Mouse (Mus musculus) neural tube, embryonic 11.5 days (tissue): Measurements from ENCODE around the gene Kcnd2. TPM values are rescaled to one million over a fixed set of nuclear protein-coding genes. Genes with fewer than 3 reads are reported as not detected.

Experiments
- ATAC-seq: fragments of 200-750 bp; cut with Nextera tagmentation; 2 replicates; pipeline ENCODE4 v1.8.0; 2017; ENCODE audit warnings: moderate number of reproducible peaks, mild to moderate bottlenecking, moderate TSS enrichment, moderate library complexity; ENCODE audit not compliant: insufficient read depth, low FRiP score, low TSS enrichment
- DNase-seq: peaks from one replicate; pipeline ENCODE4 v3.0.0-alpha.2; 2015; ENCODE audit warnings: low spot score
- H3K27ac ChIP-seq: fragments of 300-500 bp; sonication (generic); 2 replicates; pipeline ENCODE4 v1.5.1; 2014; ENCODE audit warnings: low read depth, mild to moderate bottlenecking, low read length
- H3K27me3 ChIP-seq: fragments of 300-500 bp; sonication (generic); 2 replicates; pipeline ENCODE4 v1.6.1; 2014; ENCODE audit warnings: mild to moderate bottlenecking, low read length, mixed read lengths; ENCODE audit not compliant: control insufficient read depth, insufficient read depth
- H3K36me3 ChIP-seq: fragments of 300-500 bp; sonication (generic); 2 replicates; pipeline ENCODE4 v1.6.1; 2014; ENCODE audit warnings: mild to moderate bottlenecking, low read length, moderate library complexity, mixed read lengths; ENCODE audit not compliant: control insufficient read depth, insufficient read depth
- H3K4me1 ChIP-seq: fragments of 300-500 bp; sonication (generic); 2 replicates; pipeline ENCODE4 v1.6.1; 2014; ENCODE audit warnings: low read length, mixed read lengths; ENCODE audit not compliant: control insufficient read depth, insufficient read depth
- H3K4me2 ChIP-seq: fragments of 300-500 bp; sonication (generic); 2 replicates; pipeline ENCODE4 v1.6.1; 2014; ENCODE audit warnings: low read depth, mild to moderate bottlenecking, moderate library complexity
- H3K4me3 ChIP-seq: fragments of 300-500 bp; sonication (generic); 2 replicates; pipeline ENCODE4 v1.5.1; 2014; ENCODE audit warnings: low read depth, low read length
- H3K9ac ChIP-seq: fragments of 300-500 bp; sonication (generic); 2 replicates; pipeline ENCODE4 v1.6.1; 2014; ENCODE audit warnings: mild to moderate bottlenecking, low read length
- H3K9me3 ChIP-seq: fragments of 300-500 bp; sonication (generic); 2 replicates; pipeline ENCODE4 v1.6.1; 2016; ENCODE audit warnings: low read length; ENCODE audit not compliant: control insufficient read depth
- WGBS: fragments of 180-500 bp; shearing (Covaris S2); extraction: QIAGEN DNeasy Blood & Tissue Kit; methylation state at CpG from one replicate; pipeline ENCODE4 v1.1.7; 2014; 5-methylcytosine and 5-hydroxymethylcytosine counted together
- polyA plus RNA-seq: library from polyadenylated mRNA; unstranded; fragments of >200 nt; fragmentation: Nextera tagmentation; extraction: Ambion mirVana; gene quantifications from 2 replicates; pipeline ENCODE4 v1.2.1, GENCODE M21; 2014

Kcnd2 gene
- 2.0 and 2.2 TPM in 2 replicates for polyA plus RNA-seq

DNA sequence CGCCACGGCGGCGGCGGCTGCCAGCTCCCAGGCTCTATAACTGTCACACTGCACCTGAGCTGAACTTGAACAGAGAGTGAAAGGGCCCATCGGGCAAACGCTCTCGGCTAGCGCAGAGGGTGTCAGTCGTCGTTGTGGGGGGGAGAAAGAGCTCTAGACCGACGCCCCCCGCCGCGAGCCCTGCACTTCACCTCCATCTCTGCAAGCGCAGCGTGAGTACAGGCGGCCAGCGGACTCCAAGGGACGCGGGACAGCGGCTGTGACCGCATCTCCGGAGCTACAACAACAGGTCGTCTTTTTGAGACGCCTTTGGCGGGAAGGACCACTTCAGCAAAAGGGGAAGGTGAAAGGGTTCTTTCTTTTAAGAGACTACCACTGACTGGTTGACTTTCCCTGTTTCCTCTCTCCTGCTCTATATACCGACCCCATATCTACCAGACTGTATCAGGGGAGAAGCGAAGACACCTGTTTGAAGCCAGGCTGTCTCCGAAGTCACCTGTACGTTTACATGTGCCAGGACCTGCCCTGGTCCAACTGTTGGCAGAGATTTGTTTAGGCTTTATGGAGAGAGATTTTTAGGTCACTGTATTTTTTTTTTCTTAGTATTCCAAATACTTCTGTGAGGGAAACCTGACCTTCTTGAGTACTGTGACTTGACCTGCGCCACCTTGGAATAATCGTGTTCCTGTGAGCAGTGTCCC is at the start of gene Kcnd2:
Kcnd2 (plus strand) TSS at position 13 of the 701 bp plus-strand sequence.
- Histone ChIP-seq H3K9ac (peak within 1 kb of the TSS; percentile 72), H3K9me3 (no peaks in the 10 kb centered on the region), H3K36me3 (no peaks in the 10 kb centered on the region), H3K27ac (no peak within 1 kb of the TSS), H3K4me3 (peak within 1 kb of the TSS; percentile 75), H3K4me2 (peak within 1 kb of the TSS; percentile 94), H3K4me1 (no peaks in the 10 kb centered on the region), H3K27me3 (peaks cover 5% of the 10 kb centered on the region; the same call in 1 of the 2 replicates)
- DNase-seq (peak; percentile 49), ATAC-seq (peak; percentile 7)
- 10% methylated on average over 34 of the region's 34 CpGs for WGBS

DNA sequence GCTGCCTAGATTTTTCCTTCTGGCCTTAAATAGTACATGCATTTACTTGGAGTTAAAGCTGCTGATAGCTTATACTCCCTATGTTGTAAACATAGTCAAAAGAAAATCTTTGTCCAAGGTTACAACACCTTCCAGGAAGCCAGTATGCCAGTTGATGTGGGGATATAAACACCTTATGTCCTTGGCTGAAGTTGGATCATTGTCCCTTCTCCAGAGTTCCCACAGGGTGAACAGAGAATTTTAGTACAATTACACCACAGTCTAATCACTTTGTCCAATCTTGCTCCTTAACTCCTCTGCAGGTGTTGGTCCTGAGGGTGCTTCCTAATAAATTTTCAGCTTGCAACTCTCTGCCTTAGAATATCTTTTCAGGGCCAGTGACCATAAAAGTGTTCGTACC is 48.7 kb upstream of the Kcnd2 start:
- H3K4me2 ChIP-seq = no peak overlapping the region
- no peak overlapping the region for H3K4me3 ChIP-seq
- H3K27me3 ChIP-seq = no peaks in the 10 kb centered on the region
- ATAC-seq (no peak), DNase-seq (no peak)
- H3K9ac ChIP-seq = no peak overlapping the region
- H3K4me1 ChIP-seq = no peaks in the 10 kb centered on the region
- 83% methylated on average over 1 of the region's 1 CpGs for whole genome bisulfite sequencing
- no peaks in the 10 kb centered on the region for H3K36me3 ChIP-seq
- H3K27ac ChIP-seq = no peak overlapping the region
- H3K9me3 ChIP-seq = no peaks in the 10 kb centered on the region

DNA sequence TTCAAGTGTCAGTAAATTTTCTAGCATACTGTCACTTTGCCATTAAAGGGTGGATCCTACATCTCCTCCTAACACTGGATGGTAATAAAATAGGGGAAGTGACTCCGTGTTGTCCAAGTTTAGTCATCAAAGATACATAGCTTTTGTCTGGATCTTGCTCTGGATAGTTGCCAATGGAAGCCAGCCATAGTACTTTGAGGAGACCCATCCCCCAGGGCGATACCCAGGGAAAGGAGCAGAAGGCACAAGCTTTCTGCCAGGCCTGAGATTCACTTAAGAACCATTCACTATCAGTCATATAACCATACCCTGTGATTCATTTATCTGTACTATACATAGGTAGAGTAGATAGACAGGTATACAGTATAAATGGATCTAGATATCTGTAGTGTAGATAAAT is 20.0 kb upstream of the Kcnd2 start:
- Histone ChIP-seq H3K27ac (no peak overlapping the region), H3K4me2 (no peak overlapping the region), H3K36me3 (no peaks in the 10 kb centered on the region), H3K9ac (no peak overlapping the region), H3K4me1 (no peaks in the 10 kb centered on the region), H3K27me3 (no peaks in the 10 kb centered on the region), H3K9me3 (no peaks in the 10 kb centered on the region), H3K4me3 (no peak overlapping the region)
- WGBS = 68% methylated on average over 2 of the region's 2 CpGs
- DNase-seq (no peak), ATAC-seq (no peak)

DNA sequence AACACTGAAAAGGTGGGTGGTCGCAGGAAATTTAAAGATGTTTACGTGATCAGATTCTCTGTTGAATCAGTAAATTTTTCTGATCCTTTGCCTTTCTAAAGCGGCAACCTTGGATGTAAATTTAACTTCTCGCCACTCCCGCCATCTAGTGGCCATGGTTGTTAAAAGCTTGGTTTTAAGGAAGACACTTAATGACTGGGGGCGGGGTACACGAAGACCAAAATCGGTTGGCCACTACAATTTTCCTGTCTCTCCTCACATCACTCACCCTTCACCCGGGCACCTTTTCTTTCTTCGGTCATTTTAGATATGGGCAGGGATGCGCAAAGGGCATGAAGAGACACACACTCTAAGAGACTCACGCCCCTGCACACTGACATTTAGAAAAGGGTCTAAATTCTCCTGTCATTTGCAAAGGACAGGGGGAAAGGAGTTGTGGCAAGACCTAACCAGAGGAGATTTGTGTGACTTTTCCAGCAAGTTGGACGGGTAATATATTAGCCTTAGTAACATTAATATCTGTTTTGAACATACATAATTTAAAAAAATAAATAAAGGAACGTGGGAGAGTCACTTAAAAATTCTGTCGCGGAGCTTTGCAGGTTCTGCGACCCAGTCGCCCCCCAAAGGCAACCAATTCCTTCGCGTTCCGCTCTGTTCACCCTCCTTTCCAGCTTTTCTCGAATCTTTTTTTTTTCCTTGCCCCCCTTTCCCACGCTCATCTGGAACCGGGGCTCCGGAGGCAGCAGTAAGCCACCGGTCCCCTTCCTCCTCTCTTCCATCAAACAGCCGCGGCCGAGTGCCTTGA is 1.2 kb upstream of the Kcnd2 start:
- no peaks in the 10 kb centered on the region for H3K9me3 ChIP-seq
- peak overlapping the region; percentile 94 for H3K4me2 ChIP-seq
- H3K27ac ChIP-seq = no peak overlapping the region
- H3K36me3 ChIP-seq = no peaks in the 10 kb centered on the region
- H3K4me1 ChIP-seq = no peaks in the 10 kb centered on the region
- peak overlapping the region; percentile 72 for H3K9ac ChIP-seq
- peaks cover 5% of the 10 kb centered on the region; the same call in 1 of the 2 replicates for H3K27me3 ChIP-seq
- 2% methylated on average over 29 of the region's 29 CpGs for WGBS
- peak; percentile 86 for DNase-seq
- peak overlapping the region; percentile 75 for H3K4me3 ChIP-seq
- peak; percentile 36 for ATAC-seq

DNA sequence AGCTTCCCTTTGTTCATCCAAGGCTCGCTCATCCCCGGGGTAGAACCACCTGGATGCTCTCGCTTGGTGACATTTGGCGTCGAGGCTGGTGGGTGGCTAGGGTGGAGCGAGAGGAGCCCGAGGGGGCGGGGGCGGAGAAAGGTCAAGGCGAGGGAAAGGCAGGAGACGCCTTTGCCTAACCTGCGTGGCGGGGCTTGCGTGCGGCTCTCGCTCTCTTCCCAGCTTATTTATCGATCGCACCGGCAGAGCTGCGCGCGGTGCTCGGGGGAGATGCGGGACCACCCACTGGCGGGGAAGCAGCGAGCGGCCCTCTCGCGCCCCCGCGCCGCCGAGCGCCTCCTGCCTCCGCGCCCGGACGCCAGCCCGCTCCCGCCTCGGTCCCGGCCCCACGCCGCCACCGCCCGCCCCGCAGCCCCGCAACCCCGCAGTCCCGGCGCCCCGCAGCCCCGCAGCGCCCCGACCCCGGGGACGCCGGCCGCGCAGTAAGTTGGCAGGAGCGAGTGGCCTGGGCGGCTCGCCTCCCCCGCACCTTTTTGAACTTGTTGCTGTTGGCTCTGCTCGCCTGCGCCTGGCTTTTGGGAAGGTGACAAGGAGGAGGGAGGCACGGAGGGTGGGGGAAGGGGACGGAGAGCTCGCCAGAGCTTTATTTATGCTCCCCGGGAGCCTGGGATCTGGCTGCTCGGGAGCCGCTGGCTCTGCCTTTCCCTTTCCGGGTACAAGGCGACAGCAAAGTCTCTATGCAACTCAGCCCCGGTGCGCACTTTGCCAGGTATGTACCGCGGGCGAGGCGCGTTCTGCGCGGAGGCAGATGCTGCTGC is 421 bp upstream of the Kcnd2 start:
- peaks cover 5% of the 10 kb centered on the region; the same call in 1 of the 2 replicates for H3K27me3 ChIP-seq
- H3K27ac ChIP-seq = no peak overlapping the region
- H3K4me2 ChIP-seq = peak overlapping the region; percentile 94
- peak overlapping the region; percentile 72 for H3K9ac ChIP-seq
- DNase-seq = peak; percentile 70
- H3K36me3 ChIP-seq = no peaks in the 10 kb centered on the region
- under 1% methylated on average over 53 of the region's 83 CpGs for WGBS
- ATAC-seq = peak; percentile 76
- no peaks in the 10 kb centered on the region for H3K4me1 ChIP-seq
- H3K9me3 ChIP-seq = no peaks in the 10 kb centered on the region
- H3K4me3 ChIP-seq = peak overlapping the region; percentile 75

DNA sequence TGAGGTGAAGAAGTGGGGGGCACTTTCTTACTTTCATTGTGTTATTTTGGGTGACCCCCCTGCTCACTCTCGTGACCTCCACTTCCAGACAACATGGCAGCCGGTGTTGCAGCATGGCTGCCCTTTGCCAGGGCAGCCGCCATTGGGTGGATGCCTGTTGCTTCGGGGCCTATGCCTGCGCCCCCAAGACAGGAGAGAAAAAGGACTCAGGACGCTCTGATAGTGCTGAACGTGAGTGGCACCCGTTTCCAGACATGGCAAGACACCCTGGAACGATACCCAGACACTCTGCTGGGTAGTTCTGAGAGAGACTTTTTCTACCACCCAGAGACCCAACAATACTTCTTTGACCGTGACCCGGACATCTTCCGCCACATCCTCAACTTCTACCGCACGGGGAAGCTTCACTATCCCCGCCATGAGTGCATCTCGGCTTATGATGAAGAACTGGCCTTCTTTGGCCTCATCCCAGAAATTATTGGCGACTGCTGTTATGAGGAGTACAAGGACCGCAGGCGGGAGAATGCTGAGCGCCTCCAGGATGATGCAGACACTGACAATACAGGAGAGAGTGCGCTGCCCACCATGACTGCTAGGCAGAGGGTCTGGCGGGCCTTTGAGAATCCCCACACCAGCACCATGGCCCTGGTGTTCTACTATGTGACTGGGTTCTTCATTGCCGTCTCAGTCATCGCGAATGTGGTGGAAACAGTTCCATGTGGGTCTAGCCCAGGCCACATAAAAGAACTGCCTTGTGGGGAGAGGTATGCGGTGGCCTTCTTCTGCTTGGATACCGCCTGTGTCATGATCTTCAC is 1.1 kb downstream of the Kcnd2 start:
- H3K9ac ChIP-seq = no peak overlapping the region
- ATAC-seq = no peak
- H3K4me3 ChIP-seq = no peak overlapping the region
- no peaks in the 10 kb centered on the region for H3K36me3 ChIP-seq
- H3K9me3 ChIP-seq = no peaks in the 10 kb centered on the region
- 92% methylated on average over 27 of the region's 27 CpGs for WGBS
- H3K4me1 ChIP-seq = no peaks in the 10 kb centered on the region
- peaks cover 5% of the 10 kb centered on the region; the same call in 1 of the 2 replicates for H3K27me3 ChIP-seq
- no peak overlapping the region for H3K4me2 ChIP-seq
- DNase-seq = no peak
- H3K27ac ChIP-seq = no peak overlapping the region

DNA sequence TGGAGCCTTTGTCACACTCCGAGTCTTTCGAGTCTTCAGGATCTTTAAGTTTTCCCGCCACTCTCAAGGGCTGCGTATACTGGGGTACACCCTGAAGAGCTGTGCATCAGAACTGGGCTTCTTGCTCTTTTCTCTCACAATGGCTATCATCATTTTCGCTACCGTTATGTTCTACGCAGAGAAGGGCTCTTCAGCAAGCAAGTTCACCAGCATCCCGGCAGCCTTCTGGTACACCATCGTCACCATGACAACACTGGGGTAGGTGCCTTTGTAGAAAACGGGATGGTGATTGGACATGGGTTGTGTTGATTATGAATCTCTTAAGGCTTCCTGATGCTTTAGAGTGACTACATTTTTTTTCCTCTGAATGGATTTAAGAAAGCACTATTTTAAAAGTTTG is 1.9 kb downstream of the Kcnd2 start:
- H3K27me3 ChIP-seq = peaks cover 5% of the 10 kb centered on the region; the same call in 1 of the 2 replicates
- WGBS = 91% methylated on average over 10 of the region's 10 CpGs
- DNase-seq (no peak), ATAC-seq (no peak)
- no peak overlapping the region for H3K4me2 ChIP-seq
- no peaks in the 10 kb centered on the region for H3K9me3 ChIP-seq
- H3K4me1 ChIP-seq = no peaks in the 10 kb centered on the region
- no peaks in the 10 kb centered on the region for H3K36me3 ChIP-seq
- no peak overlapping the region for H3K27ac ChIP-seq
- H3K9ac ChIP-seq = no peak overlapping the region
- H3K4me3 ChIP-seq = no peak overlapping the region

DNA sequence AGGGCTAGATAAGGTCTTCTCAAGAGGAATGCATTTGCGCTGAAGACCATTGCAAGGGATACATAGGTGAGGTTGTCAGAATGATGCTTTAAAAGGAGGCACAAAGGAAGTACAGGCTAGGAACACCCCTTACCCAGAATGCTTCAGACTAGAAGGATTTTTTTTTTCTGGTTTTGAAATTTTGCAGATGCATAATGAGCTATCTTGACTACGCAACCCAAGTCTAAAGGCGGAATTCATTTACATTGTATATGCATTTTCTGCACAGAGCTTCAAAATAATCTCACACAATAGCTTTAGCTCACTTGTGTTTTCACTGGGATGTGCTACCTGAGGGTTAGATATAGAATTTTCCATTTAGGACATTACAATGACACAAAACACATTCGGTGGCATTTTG is 10.8 kb downstream of the Kcnd2 start:
- Histone ChIP-seq H3K4me1 (no peaks in the 10 kb centered on the region), H3K27ac (no peak overlapping the region), H3K4me3 (no peak overlapping the region), H3K9me3 (no peaks in the 10 kb centered on the region), H3K9ac (no peak overlapping the region), H3K36me3 (no peaks in the 10 kb centered on the region), H3K4me2 (no peak overlapping the region), H3K27me3 (no peaks in the 10 kb centered on the region)
- ATAC-seq = no peak
- WGBS = 95% methylated on average over 4 of the region's 4 CpGs
- DNase-seq = no peak
